Comparison of ENCODE assay signal across 17 mouse cellular contexts in genomic region chr17:24844525-24844924, GRCm38 (mm10). TPM values are rescaled to one million over a fixed set of nuclear protein-coding genes. Genes with fewer than 3 reads are reported as not detected.
"Had no signal": no experiment of that assay in that cellular context is flagged by ENCODE, and none has a peak within 500 bp of the region (broad histone marks: within the 10 kb centered on the region; RNA-seq: fewer than 3 reads in every experiment).

No protein-coding gene starts in this region.

- H3K4me2 ChIP-seq: limb, embryonic 13.5 days; midbrain, embryonic 12.5 days; neural tube, embryonic 13.5 days had no signal

- H3K36me3 ChIP-seq: limb, embryonic 13.5 days; midbrain, embryonic 12.5 days; neural tube, embryonic 13.5 days had no signal

- DNase-seq: kidney, postnatal 10 days; left cerebral cortex, postnatal 4 days; lung, adult 18-20 months; retina, postnatal 1 day; right cerebral cortex, postnatal 4 days had no signal

- H3K9ac ChIP-seq: limb, embryonic 13.5 days; liver, embryonic 14.5 days; midbrain, embryonic 12.5 days; neural tube, embryonic 13.5 days had no signal

- H3K27ac ChIP-seq: limb, embryonic 13.5 days; liver, embryonic 14.5 days; midbrain, embryonic 12.5 days; neural tube, embryonic 13.5 days had no signal

- H3K4me3 ChIP-seq: limb, embryonic 13.5 days; midbrain, embryonic 12.5 days; neural tube, embryonic 13.5 days had no signal

- ATAC-seq: midbrain, embryonic 16.5 days had no signal

- H3K9me3 ChIP-seq: limb, embryonic 13.5 days; midbrain, embryonic 12.5 days; neural tube, embryonic 13.5 days had no signal

RNA-seq across cellular contexts. Expression of gene Igfals, which starts 21.3 kb away (rescaled TPM):
- total RNA-seq: layer of hippocampus, adult 8-10 months; layer of hippocampus, postnatal 14 days; left cerebral cortex, adult 18-20 months; megakaryocyte-erythroid progenitor cell, adult 5-6 weeks had no signal
- polyA plus RNA-seq: midbrain, embryonic 16.5 days; neural tube, embryonic 13.5 days had no signal

RNA-seq across cellular contexts. Expression of gene Meiob, which starts 40.4 kb away (rescaled TPM):
- total RNA-seq: layer of hippocampus, adult 8-10 months; layer of hippocampus, postnatal 14 days; left cerebral cortex, adult 18-20 months; left cerebral cortex, postnatal 10 days; left cerebral cortex, postnatal 4 days had no signal
- polyA plus RNA-seq: limb, embryonic 13.5 days; lung, embryonic 16.5 days; midbrain, embryonic 12.5 days; midbrain, embryonic 16.5 days; neural tube, embryonic 13.5 days; spleen, adult 2 months had no signal
